Mouse (Mus musculus) neural tube, embryonic 15.5 days (tissue): Measurements from ENCODE around the gene Slc25a28. TPM values are rescaled to one million over a fixed set of nuclear protein-coding genes. Genes with fewer than 3 reads are reported as not detected.

Source experiments
- ATAC-seq: fragments of 200-750 bp; cut with Nextera tagmentation; 2 replicates; pipeline ENCODE4 v1.8.0; 2017; ENCODE audit warnings: mild to moderate bottlenecking, moderate TSS enrichment, moderate library complexity; ENCODE audit not compliant: low FRiP score
- H3K27ac ChIP-seq: fragments of 300-500 bp; sonication (generic); replicated peaks from 2 replicates; pipeline ENCODE4 v1.5.1; 2015; ENCODE audit warnings: mild to moderate bottlenecking, inconsistent platforms
- H3K27me3 ChIP-seq: fragments of 300-500 bp; sonication (generic); replicated peaks from 2 replicates; pipeline ENCODE4 v1.6.1; 2015; ENCODE audit warnings: inconsistent platforms
- H3K36me3 ChIP-seq: fragments of 300-500 bp; sonication (generic); 2 replicates; pipeline ENCODE4 v1.6.1; 2015; ENCODE audit warnings: inconsistent platforms
- H3K4me1 ChIP-seq: fragments of 300-500 bp; sonication (generic); 2 replicates; pipeline ENCODE4 v1.6.1; 2015; ENCODE audit warnings: inconsistent platforms
- H3K4me2 ChIP-seq: fragments of 300-500 bp; sonication (generic); 2 replicates; pipeline ENCODE4 v1.6.1; 2015; ENCODE audit warnings: inconsistent platforms, mild to moderate bottlenecking, moderate library complexity
- H3K4me3 ChIP-seq: fragments of 300-500 bp; sonication (generic); replicated peaks from 2 replicates; pipeline ENCODE4 v1.5.1; 2015; ENCODE audit warnings: mild to moderate bottlenecking, inconsistent platforms
- H3K9ac ChIP-seq: fragments of 300-500 bp; sonication (generic); replicated peaks from 2 replicates; pipeline ENCODE4 v1.6.1; 2015; ENCODE audit warnings: mild to moderate bottlenecking, inconsistent platforms
- H3K9me3 ChIP-seq: fragments of 300-500 bp; sonication (generic); replicated peaks from 2 replicates; pipeline ENCODE4 v1.6.1; 2016; ENCODE audit warnings: inconsistent platforms
- WGBS: fragments of 180-500 bp; shearing (Covaris S2); methylation state at CpG from one replicate; pipeline ENCODE4 v1.1.7; 2015; ENCODE audit warnings: mixed read lengths; 5-methylcytosine and 5-hydroxymethylcytosine counted together
- polyA plus RNA-seq: library from polyadenylated mRNA; unstranded; fragments of >200 nt; fragmentation: Nextera tagmentation; extraction: Ambion mirVana; gene quantifications from 2 replicates; pipeline ENCODE4 v1.2.1, GENCODE M21; 2015

Gene Slc25a28
- polyA plus RNA-seq, 1 experiment from 2014 or later = 16.2 TPM

DNA sequence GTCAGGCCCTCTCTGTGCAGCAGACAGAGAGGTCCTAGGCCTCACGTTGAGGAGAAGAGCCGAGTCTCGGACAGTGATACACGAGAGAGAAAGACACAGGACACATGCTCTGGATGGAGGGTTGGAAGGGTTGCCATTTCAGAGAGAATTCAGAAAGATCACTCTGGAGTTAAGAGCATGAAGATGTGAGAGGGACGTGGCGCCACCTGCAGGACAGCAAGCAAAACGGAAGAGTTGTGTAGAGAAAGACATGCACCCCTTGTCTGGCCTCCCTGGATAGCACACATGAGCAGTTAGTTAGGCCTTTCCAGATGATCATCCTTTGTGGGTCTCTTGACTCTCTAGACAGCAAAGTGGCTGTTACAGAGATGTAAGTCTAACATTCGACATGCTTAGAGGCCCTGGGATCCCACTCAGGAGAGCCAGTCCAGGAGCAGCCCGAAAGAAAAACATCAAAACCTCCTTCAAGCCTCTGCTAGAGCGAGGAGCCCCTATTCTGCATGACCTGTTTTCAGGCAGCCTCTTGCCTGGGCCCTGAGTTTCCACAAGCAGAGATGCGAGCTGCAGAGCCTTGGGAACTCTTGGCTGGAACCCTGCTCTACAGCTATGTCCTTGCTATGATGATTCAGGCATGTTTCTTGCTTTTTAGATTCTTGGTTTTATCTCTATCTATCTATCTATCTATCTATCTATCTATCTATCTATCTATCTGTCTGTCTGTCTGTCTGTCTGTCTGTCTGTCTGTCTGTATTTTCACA lies 18.8 kb downstream of the Slc25a28 start:
- 40% methylated on average over 11 of the region's 11 CpGs for WGBS
- H3K9ac ChIP-seq = no peak overlapping the region
- H3K27ac ChIP-seq = no peak overlapping the region
- no peak overlapping the region for H3K4me3 ChIP-seq
- H3K4me1 ChIP-seq = no peaks in the 10 kb centered on the region
- H3K4me2 ChIP-seq = no peak overlapping the region
- H3K36me3 ChIP-seq = no peaks in the 10 kb centered on the region
- H3K9me3 ChIP-seq = no peaks in the 10 kb centered on the region
- H3K27me3 ChIP-seq = no peaks in the 10 kb centered on the region; the same call in 1 of the 2 replicates
- no peak; the same call in 1 of the 2 replicates for ATAC-seq

DNA sequence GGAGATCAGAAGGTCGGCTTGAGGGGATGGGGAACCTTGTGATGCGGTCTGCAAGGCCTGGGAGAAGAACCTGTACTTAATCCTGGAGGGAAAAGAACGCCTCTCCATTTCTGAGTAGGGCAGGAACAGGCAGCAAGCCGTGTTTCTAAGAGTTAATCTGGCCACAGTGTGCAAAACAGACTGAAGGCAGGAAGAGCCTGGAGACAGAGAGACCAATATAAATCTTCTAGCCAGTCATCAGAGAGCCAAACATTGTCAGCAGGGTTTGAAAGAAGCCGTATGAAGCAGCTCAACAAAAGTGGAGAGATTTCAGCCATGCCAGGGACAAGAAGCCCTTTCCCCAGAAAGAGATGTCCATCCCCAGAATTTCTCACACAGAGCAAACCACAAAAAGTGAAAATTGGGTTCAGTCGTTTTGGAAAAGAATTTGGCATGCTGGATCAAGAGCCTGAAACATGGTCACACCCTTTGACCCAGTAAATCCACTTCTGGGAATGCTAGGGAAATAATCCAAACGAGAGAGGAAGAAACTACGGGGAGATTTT lies 23.4 kb downstream of the Slc25a28 start:
- Histone ChIP-seq H3K9ac (no peak overlapping the region), H3K36me3 (no peaks in the 10 kb centered on the region), H3K4me2 (no peak overlapping the region), H3K4me3 (no peak overlapping the region), H3K27ac (no peak overlapping the region), H3K27me3 (no peaks in the 10 kb centered on the region; the same call in 1 of the 2 replicates), H3K9me3 (no peaks in the 10 kb centered on the region), H3K4me1 (no peaks in the 10 kb centered on the region)
- no peak for ATAC-seq
- WGBS = 63% methylated on average over 8 of the region's 8 CpGs

DNA sequence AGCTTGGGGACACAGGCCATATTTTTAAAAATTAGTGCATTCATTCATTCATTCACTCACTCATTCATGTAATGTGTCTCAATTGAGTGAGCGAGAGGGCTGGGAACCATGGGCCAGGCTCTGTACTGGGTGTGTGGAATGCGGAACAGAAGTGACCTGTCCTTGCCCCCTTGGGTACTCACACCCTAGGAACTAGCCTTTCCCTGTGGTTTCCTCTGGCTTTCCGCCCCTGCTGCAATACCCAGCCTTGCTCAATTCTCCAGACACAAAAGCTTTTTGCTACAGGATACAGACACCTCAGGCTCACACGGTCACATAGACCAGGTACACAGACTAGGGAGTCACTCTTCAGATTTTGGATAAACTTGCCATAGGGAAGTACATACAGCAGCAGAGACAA lies 26.3 kb downstream of the Slc25a28 start:
- Histone ChIP-seq H3K4me3 (no peak overlapping the region), H3K4me1 (no peaks in the 10 kb centered on the region), H3K36me3 (no peaks in the 10 kb centered on the region), H3K4me2 (no peak overlapping the region), H3K27ac (no peak overlapping the region), H3K27me3 (no peaks in the 10 kb centered on the region), H3K9ac (no peak overlapping the region), H3K9me3 (no peaks in the 10 kb centered on the region)
- WGBS = 86% methylated on average over 4 of the region's 4 CpGs
- no peak for ATAC-seq

DNA sequence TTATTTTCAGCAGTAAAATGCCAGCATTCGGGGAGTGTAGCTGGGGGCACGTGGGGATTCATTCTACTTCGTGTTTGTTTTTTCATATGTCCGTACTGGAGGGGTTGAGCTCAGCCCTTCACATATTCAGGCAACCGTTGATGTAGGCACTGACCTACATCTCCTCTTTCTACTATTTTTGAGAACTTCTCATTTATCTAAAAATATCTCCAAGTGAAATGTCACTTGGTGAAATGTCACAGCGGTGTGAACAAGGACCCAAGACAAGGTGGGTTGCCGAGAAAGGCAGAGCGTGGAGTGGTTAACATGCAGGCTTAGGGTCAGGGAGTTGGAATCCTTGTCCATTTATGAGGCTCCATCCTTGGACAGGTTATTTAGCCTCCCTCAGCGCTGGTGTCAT lies 27.4 kb downstream of the Slc25a28 start:
- Histone ChIP-seq H3K4me1 (no peaks in the 10 kb centered on the region), H3K27me3 (no peaks in the 10 kb centered on the region), H3K27ac (no peak overlapping the region), H3K4me3 (no peak overlapping the region), H3K4me2 (no peak overlapping the region), H3K9ac (no peak overlapping the region), H3K36me3 (no peaks in the 10 kb centered on the region), H3K9me3 (no peaks in the 10 kb centered on the region)
- ATAC-seq = no peak
- 92% methylated on average over 9 of the region's 9 CpGs for WGBS

DNA sequence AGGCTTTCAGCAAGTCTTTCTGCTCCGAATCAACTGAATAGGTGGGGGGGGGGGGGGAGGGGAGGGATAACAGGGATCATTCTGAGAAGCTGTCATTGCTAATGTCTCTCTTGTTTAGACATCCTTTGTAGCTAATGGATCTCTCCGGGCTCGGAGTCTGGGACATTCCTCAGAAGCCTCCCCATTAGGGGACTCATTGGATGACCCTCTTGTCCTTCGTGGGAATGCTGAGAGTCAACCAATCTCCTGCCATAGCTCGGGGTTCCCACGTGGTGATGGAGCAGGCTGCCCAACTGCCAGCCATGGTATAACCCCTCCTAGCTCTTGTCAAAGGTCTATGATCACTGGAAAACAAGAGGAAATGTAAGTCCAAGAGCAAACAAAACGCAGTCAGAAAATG lies 27.8 kb downstream of the Slc25a28 start:
- Histone ChIP-seq H3K27ac (no peak overlapping the region), H3K36me3 (no peaks in the 10 kb centered on the region), H3K4me3 (no peak overlapping the region), H3K4me2 (no peak overlapping the region), H3K9ac (no peak overlapping the region), H3K4me1 (no peaks in the 10 kb centered on the region), H3K27me3 (no peaks in the 10 kb centered on the region), H3K9me3 (no peaks in the 10 kb centered on the region)
- WGBS = 65% methylated on average over 7 of the region's 7 CpGs
- no peak for ATAC-seq

DNA sequence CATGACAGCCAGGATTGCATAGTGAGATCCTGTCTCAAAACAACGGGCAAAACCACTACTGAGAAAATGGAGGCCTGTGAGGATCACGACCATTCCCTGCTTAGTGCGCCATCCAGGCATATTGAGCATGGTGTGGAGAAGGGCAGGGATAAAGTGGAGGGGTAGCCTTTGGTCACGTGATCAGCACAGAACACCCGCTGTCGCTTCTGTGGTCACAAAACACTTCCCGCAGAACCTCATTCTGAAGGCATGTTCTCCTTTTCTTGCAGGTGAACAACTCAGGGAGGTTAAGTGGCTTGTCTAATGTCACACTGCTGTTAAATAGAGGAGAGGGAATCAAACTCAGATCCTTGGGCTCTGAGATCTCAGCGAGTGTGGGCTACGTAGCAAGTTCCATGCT lies 29.2 kb downstream of the Slc25a28 start:
- Histone ChIP-seq H3K4me2 (no peak overlapping the region), H3K9me3 (no peaks in the 10 kb centered on the region), H3K9ac (no peak overlapping the region), H3K4me1 (no peaks in the 10 kb centered on the region), H3K36me3 (no peaks in the 10 kb centered on the region), H3K4me3 (no peak overlapping the region), H3K27me3 (no peaks in the 10 kb centered on the region), H3K27ac (no peak overlapping the region)
- ATAC-seq = no peak
- WGBS = 91% methylated on average over 9 of the region's 9 CpGs

DNA sequence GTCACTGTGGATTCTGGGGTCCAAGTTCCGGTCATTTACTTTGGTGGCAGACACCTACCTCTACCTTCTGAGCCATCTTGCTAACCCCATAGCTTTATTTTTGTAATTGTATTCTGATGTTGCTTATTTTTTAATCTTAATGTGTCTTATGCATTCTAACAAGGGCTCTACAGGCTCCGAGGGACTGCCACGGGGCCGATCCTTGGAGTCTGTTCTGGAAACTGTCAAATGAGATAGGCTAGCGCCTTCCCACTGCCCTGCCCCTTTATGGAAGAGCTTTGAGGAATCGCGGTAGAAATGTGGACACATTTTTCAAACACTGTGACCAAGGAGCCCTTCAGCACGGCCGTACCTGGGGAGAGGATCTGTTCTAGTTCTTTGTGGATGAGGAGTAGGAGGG lies 31.8 kb downstream of the Slc25a28 start:
- H3K27ac ChIP-seq = no peak overlapping the region
- ATAC-seq = no peak
- no peak overlapping the region for H3K4me3 ChIP-seq
- no peaks in the 10 kb centered on the region for H3K4me1 ChIP-seq
- H3K4me2 ChIP-seq = no peak overlapping the region
- no peaks in the 10 kb centered on the region for H3K27me3 ChIP-seq
- no peak overlapping the region for H3K9ac ChIP-seq
- 84% methylated on average over 9 of the region's 9 CpGs for WGBS
- no peaks in the 10 kb centered on the region for H3K9me3 ChIP-seq
- H3K36me3 ChIP-seq = no peaks in the 10 kb centered on the region

DNA sequence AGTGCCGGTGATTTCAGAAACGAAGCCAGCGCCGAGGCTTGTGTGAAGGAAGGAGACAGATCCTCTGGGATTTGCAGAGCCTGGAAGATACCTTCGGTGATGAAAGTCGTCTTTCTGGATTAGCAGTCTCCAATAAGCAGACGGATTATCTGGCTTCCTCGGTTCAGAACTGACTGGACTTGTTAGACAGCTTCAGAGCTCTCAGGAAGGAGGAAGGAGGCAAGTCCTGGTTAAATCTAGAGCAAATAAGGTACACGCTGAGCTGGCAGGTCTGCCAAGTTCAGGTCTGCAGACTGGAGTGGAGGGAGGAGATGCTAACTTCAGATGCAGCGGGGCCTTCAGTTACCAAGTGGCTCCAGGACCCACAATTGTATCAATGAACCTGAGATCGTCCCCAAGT lies 32.8 kb downstream of the Slc25a28 start:
- no peaks in the 10 kb centered on the region for H3K9me3 ChIP-seq
- WGBS = 76% methylated on average over 11 of the region's 11 CpGs
- no peaks in the 10 kb centered on the region for H3K27me3 ChIP-seq
- H3K9ac ChIP-seq = no peak overlapping the region
- H3K36me3 ChIP-seq = no peaks in the 10 kb centered on the region
- H3K27ac ChIP-seq = no peak overlapping the region
- no peak for ATAC-seq
- no peak overlapping the region for H3K4me3 ChIP-seq
- no peaks in the 10 kb centered on the region for H3K4me1 ChIP-seq
- no peak overlapping the region for H3K4me2 ChIP-seq

DNA sequence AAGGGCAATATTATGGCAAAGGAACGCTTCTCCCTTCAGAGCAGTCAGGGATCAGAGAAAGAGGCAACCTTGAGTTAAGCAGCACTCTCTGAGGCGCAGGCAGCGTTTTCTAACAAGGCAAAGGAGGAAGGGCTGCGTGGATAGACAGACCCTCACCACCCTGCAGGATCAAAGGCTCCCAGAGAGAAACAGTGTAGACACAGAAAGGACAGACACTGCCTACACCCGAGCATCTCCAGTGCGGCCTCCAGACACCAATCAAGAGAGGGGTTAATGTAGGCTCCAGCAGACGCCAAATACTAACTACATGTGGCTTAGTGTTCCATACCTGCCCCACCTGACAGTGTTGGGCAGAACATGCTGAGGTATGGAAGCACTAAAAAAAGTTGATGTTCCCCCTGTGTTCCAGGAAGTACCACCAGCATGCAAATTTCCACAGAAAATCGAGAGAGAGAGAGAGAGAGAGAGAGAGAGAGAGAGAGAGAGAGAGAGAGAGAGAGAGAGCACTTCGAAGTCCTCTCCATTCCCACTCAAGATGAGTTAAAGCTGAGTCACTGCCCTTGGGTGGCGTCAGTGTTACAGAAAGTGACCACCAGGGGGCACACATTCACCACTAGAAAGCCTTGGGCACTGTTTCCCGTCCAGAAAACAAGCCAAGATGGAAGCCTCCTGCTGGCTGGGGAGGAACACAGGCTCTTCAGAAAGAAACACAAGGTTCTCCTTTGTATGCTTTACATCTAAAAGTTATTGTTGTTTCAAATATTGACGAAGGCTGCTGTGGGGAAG lies 44.0 kb downstream of the Slc25a28 start:
- Histone ChIP-seq H3K9me3 (no peaks in the 10 kb centered on the region), H3K9ac (no peak overlapping the region), H3K4me1 (0 out of 2 replicates have a peak, but pooled peaks cover 7% of the 10 kb centered on the region), H3K36me3 (no peaks in the 10 kb centered on the region), H3K27ac (no peak overlapping the region), H3K4me2 (no peak overlapping the region), H3K27me3 (peaks cover 3% of the 10 kb centered on the region; the same call in 1 of the 2 replicates), H3K4me3 (no peak overlapping the region)
- 32% methylated on average over 12 of the region's 12 CpGs for WGBS
- no peak for ATAC-seq

DNA sequence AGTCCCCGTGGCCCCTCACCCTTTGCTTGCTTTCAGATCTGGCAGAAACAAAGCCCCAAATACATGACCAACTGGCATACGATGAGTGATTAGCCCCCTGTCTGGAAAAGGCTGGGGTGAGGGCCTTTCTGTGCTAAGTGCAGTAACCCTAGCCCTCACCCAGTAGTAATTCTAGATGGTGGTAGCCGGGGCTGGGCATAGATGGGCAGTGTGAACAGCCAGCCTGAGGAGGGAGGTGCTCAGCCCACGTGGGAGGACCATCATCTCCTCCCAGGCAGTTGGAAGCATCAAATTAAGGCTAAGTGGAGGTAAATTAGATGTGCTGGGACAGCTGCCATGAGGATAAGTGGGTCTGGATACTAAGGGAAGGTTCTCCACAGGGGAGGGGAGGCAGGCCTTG lies 45.6 kb downstream of the Slc25a28 start:
- Histone ChIP-seq H3K4me1 (0 out of 2 replicates have a peak, but pooled peaks cover 7% of the 10 kb centered on the region), H3K4me3 (no peak overlapping the region), H3K9me3 (no peaks in the 10 kb centered on the region), H3K4me2 (no peak overlapping the region), H3K27ac (no peak overlapping the region), H3K27me3 (peaks cover 8% of the 10 kb centered on the region), H3K9ac (no peak overlapping the region), H3K36me3 (no peaks in the 10 kb centered on the region)
- no peak for ATAC-seq
- 28% methylated on average over 4 of the region's 4 CpGs for WGBS

DNA sequence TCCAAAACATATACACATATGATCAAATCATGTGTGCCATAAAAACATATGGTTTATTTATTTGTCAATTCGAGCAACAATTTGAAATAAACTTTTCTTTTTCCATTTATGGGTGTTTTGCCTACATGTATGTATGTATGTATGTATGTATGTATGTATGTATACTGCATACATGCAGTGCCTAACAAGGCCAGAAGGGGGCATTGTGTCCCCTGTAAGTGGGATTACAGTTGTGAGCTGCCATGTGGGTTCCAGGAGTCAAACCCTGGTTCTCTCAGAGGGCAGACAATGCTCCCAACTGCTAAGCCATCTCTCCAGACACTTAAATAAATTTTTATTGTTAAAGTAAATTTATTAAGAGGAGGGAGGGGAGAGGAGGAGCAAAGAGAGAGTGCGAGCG lies 47.3 kb downstream of the Slc25a28 start:
- Histone ChIP-seq H3K9ac (no peak overlapping the region), H3K4me3 (no peak overlapping the region), H3K27ac (no peak overlapping the region), H3K4me1 (0 out of 2 replicates have a peak, but pooled peaks cover 7% of the 10 kb centered on the region), H3K36me3 (no peaks in the 10 kb centered on the region), H3K27me3 (peaks cover 23% of the 10 kb centered on the region), H3K9me3 (no peaks in the 10 kb centered on the region), H3K4me2 (no peak overlapping the region)
- 92% methylated on average over 3 of the region's 3 CpGs for WGBS
- ATAC-seq = no peak

DNA sequence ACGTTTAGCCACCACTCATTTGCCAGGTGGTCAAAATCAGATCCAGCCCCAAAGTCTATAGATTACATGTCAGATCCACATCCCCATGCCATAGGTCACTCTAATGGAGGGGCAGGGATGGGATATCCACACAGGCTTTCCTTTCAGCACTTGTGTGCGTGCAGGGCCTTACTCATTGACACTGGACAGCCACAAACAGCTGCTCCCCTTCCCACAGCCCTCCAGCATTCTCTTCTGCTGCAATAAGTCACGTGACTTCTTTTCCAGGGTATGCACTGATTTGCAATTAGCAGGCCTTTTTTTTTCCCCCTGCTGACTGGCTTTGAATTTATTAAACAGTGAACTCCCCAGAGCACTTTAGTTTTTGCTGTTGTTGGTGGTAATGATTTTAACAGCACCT lies 48.5 kb downstream of the Slc25a28 start:
- WGBS = 11% methylated on average over 3 of the region's 3 CpGs
- no peaks in the 10 kb centered on the region for H3K36me3 ChIP-seq
- H3K27me3 ChIP-seq = peaks cover 33% of the 10 kb centered on the region
- no peak overlapping the region for H3K4me3 ChIP-seq
- H3K9me3 ChIP-seq = no peaks in the 10 kb centered on the region
- H3K4me2 ChIP-seq = no peak overlapping the region
- no peak overlapping the region for H3K9ac ChIP-seq
- H3K4me1 ChIP-seq = 0 out of 2 replicates have a peak, but pooled peaks cover 7% of the 10 kb centered on the region
- no peak overlapping the region for H3K27ac ChIP-seq
- no peak for ATAC-seq
